Mouse (Mus musculus) embryonic fibroblast, embryonic 13.5 days (primary cell): ENCODE results near the gene Nup62.

Experiments used
- CTCF ChIP-seq: IDR thresholded peaks from 2 replicates; pipeline ENCODE4 v1.5.1; 2011; ENCODE audit warnings: mild to moderate bottlenecking, control low read depth, low read length, moderate library complexity, borderline replicate concordance; ENCODE audit not compliant: insufficient read depth
- POLR2A ChIP-seq: IDR thresholded peaks from 2 replicates; pipeline ENCODE4 v1.6.1; 2011; ENCODE audit warnings: low read depth, mild to moderate bottlenecking, control low read depth, low read length, moderate library complexity

DNA sequence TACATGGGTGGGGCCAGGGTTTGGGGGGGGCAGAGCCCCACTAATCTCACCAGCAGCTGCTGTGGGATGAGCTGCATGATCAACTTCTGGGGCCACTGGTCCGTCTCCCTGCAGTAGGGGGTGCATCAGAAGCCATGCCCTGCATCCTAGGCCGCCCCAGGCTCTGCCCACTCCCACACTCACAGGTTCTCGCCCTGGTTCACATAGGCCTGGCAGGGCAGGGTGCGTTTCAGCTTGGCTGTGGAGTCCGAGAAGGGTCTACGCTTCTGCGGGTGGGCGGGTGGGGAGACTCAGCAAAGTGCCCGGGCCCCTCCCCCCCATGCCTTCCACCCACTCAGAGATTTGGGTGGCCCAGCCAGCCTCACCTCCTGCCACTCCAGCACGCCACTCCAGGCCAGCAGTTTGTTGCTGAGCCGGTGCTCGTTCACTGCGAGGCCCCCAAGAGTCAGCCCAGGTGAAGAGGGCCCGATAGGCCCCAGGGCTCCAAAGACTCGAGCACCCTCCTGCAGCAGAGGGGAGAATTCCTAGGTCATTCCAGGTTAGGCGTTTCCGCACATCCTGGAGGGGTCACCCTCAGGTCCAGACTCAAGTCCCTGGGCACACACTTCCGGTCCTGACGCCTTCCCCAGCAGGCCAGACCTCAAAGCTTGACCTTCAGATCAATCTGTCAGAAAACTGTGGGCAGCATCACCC, 51.3 kb downstream of the Nup62 start:
- TF ChIP-seq CTCF (no peak), POLR2A (no peak)
